20 mouse cellular contexts compared by ENCODE assay signal in genomic region chr4:155324511-155324910, GRCm38 (mm10). TPM values are rescaled to one million over a fixed set of nuclear protein-coding genes. Genes with fewer than 3 reads are reported as not detected.
DNase-seq lines count a peak whose midpoint lies in the region; ATAC-seq and TF ChIP-seq lines count a peak whose summit lies in the region.
"Had no signal": no experiment of that assay in that cellular context is flagged by ENCODE, and none has a peak within 500 bp of the region (broad histone marks: within the 10 kb centered on the region; RNA-seq: fewer than 3 reads in every experiment).

No protein-coding gene starts in this region.

- no peak overlapping the region for H3K4me3 ChIP-seq in kidney, embryonic 16.5 days (ENCODE audit: low read length)
- H3K4me3 ChIP-seq in liver, adult 2 months (ENCODE audit: insufficient read depth, low read depth, low read length): no peak overlapping the region
- no peak overlapping the region for H3K4me3 ChIP-seq in liver, embryonic 12.5 days
- H3K4me3 ChIP-seq: embryonic facial prominence, embryonic 15.5 days; erythroblast, embryonic 14.5 days; forebrain, embryonic 10.5 days; forebrain, embryonic 15.5 days; heart, embryonic 13.5 days; hindbrain, embryonic 15.5 days had no signal

- no peaks in the 10 kb centered on the region for H3K4me1 ChIP-seq in kidney, embryonic 16.5 days (ENCODE audit: insufficient read depth, low read length)
- peaks cover 21% of the 10 kb centered on the region for H3K4me1 ChIP-seq in liver, adult 2 months (ENCODE audit: control insufficient read depth, insufficient read depth, low read length)
- 0 out of 2 replicates have a peak, but pooled peaks cover 5% of the 10 kb centered on the region for H3K4me1 ChIP-seq in liver, embryonic 12.5 days
- H3K4me1 ChIP-seq: embryonic facial prominence, embryonic 15.5 days; heart, embryonic 13.5 days had no signal

- no peaks in the 10 kb centered on the region for H3K36me3 ChIP-seq in kidney, embryonic 16.5 days (ENCODE audit: insufficient read depth, low read length)
- no peaks in the 10 kb centered on the region for H3K36me3 ChIP-seq in liver, adult 2 months (ENCODE audit: control insufficient read depth, insufficient read depth, low read length)
- H3K36me3 ChIP-seq in liver, embryonic 12.5 days: no peaks in the 10 kb centered on the region
- H3K36me3 ChIP-seq: embryonic facial prominence, embryonic 15.5 days; forebrain, embryonic 10.5 days; forebrain, embryonic 15.5 days; heart, embryonic 13.5 days; hindbrain, embryonic 15.5 days had no signal

- no peaks in the 10 kb centered on the region; the same call in 1 of the 2 replicates for H3K79me2 ChIP-seq in liver, adult 2 months (ENCODE audit: control insufficient read depth, insufficient read depth, low read length)

- no peaks in the 10 kb centered on the region for H3K9me3 ChIP-seq in kidney, embryonic 16.5 days (ENCODE audit: low read length)
- no peaks in the 10 kb centered on the region for H3K9me3 ChIP-seq in liver, embryonic 12.5 days (replicated peaks)
- H3K9me3 ChIP-seq: embryonic facial prominence, embryonic 15.5 days; forebrain, embryonic 10.5 days; forebrain, embryonic 15.5 days; heart, embryonic 13.5 days; hindbrain, embryonic 15.5 days had no signal

- DNase-seq in kidney, adult 11 months: peak; percentile 77
- peak; percentile 10 for DNase-seq in liver, adult 2 months (ENCODE audit: extremely low read depth, low read depth, low spot score)
- peak; percentile 48 for DNase-seq in kidney, postnatal 14 days
- DNase-seq in layer of hippocampus, adult 18-20 months (ENCODE audit: low spot score in 2 of 2): no peak
- DNase-seq in layer of hippocampus, adult 9-10 months (ENCODE audit: low spot score): no peak
- DNase-seq: adrenal gland, adult 2 months; adrenal gland, postnatal 36 days; cerebellum, adult 8-10 months; cerebellum, postnatal 25 days; gastrocnemius, postnatal 36 days; heart, adult 11 months; heart, postnatal 36 days had no signal

- TF ChIP-seq POLR2A in liver, adult 2 months (IDR thresholded peaks at IDR 0.05; ENCODE audit: extremely low read depth, insufficient read depth, low read length): no peak

- no peaks in the 10 kb centered on the region for H3K27me3 ChIP-seq in kidney, embryonic 16.5 days (ENCODE audit: insufficient read depth, low read length)
- no peaks in the 10 kb centered on the region for H3K27me3 ChIP-seq in liver, adult 2 months (ENCODE audit: control insufficient read depth, insufficient read depth, low read length)
- H3K27me3 ChIP-seq in liver, embryonic 12.5 days (replicated peaks): peaks cover 40% of the 10 kb centered on the region
- H3K27me3 ChIP-seq: embryonic facial prominence, embryonic 15.5 days; forebrain, embryonic 15.5 days; hindbrain, embryonic 15.5 days had no signal

- H3K4me2 ChIP-seq in kidney, embryonic 16.5 days (replicated peaks; ENCODE audit: low read depth, low read length): no peak overlapping the region
- H3K4me2 ChIP-seq in liver, embryonic 12.5 days: no peak overlapping the region
- H3K4me2 ChIP-seq: embryonic facial prominence, embryonic 15.5 days; forebrain, embryonic 15.5 days; heart, embryonic 13.5 days; hindbrain, embryonic 15.5 days had no signal

- TF ChIP-seq CTCF in liver, adult 2 months (IDR thresholded peaks at IDR 0.05; ENCODE audit: low read depth, low read length): no peak

- no peak overlapping the region for H3K9ac ChIP-seq in kidney, embryonic 16.5 days (replicated peaks; ENCODE audit: low read length)
- H3K9ac ChIP-seq in liver, adult 2 months (ENCODE audit: low read depth, low read length): no peak overlapping the region
- no peak overlapping the region for H3K9ac ChIP-seq in liver, embryonic 12.5 days
- H3K9ac ChIP-seq: embryonic facial prominence, embryonic 15.5 days; forebrain, embryonic 15.5 days; heart, embryonic 13.5 days; hindbrain, embryonic 15.5 days had no signal

- WGBS in kidney, embryonic 16.5 days: 62% methylated on average over 8 of the region's 8 CpGs
- WGBS in liver, adult 2 months: 57% methylated on average over 8 of the region's 8 CpGs
- 52% methylated on average over 8 of the region's 8 CpGs for WGBS in liver, embryonic 12.5 days (ENCODE audit: insufficient replicate concordance)

- no peak for ATAC-seq in kidney, embryonic 16.5 days (ENCODE audit: low FRiP score, low TSS enrichment)
- no peak for ATAC-seq in liver, embryonic 12.5 days
- ATAC-seq: forebrain, embryonic 15.5 days had no signal

- no peak overlapping the region for H3K27ac ChIP-seq in kidney, embryonic 16.5 days (ENCODE audit: low read length)
- 0 out of 2 replicates have a peak overlapping the region, but pooled peaks have one; percentile 12 for H3K27ac ChIP-seq in liver, adult 2 months (replicated peaks; ENCODE audit: insufficient read depth, low read depth, low read length)
- no peak overlapping the region for H3K27ac ChIP-seq in liver, embryonic 12.5 days
- H3K27ac ChIP-seq: embryonic facial prominence, embryonic 15.5 days; forebrain, embryonic 10.5 days; forebrain, embryonic 15.5 days; heart, embryonic 13.5 days; hindbrain, embryonic 15.5 days had no signal

RNA-seq across cellular contexts. Expression of gene Prkcz, which starts 36.6 kb away (rescaled TPM):
- polyA plus RNA-seq in kidney, embryonic 16.5 days (2015; fragmentation: Nextera tagmentation; extraction: Ambion mirVana): 17.3 and 17.9 TPM in 2 replicates
- 13.8 and 18.3 TPM in 2 replicates for total RNA-seq in liver, adult 2 months (2014; rRNA removed)
- polyA plus RNA-seq in liver, adult 2 months (2012; rRNA removed): 11.4 and 11.6 TPM in 2 replicates
- 3.7 and 4.2 TPM in 2 replicates for polyA plus RNA-seq in liver, embryonic 12.5 days (2016; fragmentation: Nextera tagmentation; extraction: Ambion mirVana)
- 100 to 1,000 TPM; 160 to 168 TPM for total RNA-seq in layer of hippocampus, adult 18-20 months (2021)

Comparison
In these comparisons a context has a peak if more than half of its experiments do, and no peak if none do; other contexts are left out.
1. DNase-seq: peak in kidney, adult 11 months (single experiment), liver, adult 2 months (single experiment) and kidney, postnatal 14 days (single experiment); none in layer of hippocampus, adult 18-20 months (0 of 2) and layer of hippocampus, adult 9-10 months (single experiment).